Mouse (Mus musculus): ENCODE measurements around the gene Mecr.

DNA sequence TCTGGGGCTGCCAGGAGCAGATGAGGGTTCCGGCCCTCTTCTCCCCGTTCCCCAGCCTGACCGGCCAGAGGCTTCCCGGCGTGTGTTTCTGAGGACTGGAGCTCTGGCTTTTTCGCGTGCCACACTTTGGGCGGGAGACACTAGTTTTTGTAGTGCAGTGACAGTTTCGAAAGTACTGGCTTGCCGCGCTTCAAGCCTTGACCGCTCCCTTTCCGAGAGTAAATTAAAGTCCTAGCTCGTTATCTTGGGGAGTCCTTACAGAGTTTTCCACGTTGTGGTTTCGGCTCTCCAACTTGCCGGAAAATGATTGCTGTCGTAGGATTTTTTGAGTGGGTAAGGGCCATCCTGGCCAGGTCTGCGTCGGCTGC lies 30.9 kb downstream of the Mecr start:
- TF ChIP-seq POLR2A (IDR thresholded peaks at IDR 0.05; ENCODE audit: low read depth, low read length) (no peak), CTCF (IDR thresholded peaks at IDR 0.05; ENCODE audit: borderline replicate concordance, insufficient read depth, low read length) (no peak)
